Mouse (Mus musculus): ENCODE results near the gene Ankfy1. TPM values are rescaled to one million over a fixed set of nuclear protein-coding genes. Genes with fewer than 3 reads are reported as not detected.

Ankfy1 gene
- polyA plus RNA-seq, 1 experiment from 2014 or later = 26.9 TPM

DNA sequence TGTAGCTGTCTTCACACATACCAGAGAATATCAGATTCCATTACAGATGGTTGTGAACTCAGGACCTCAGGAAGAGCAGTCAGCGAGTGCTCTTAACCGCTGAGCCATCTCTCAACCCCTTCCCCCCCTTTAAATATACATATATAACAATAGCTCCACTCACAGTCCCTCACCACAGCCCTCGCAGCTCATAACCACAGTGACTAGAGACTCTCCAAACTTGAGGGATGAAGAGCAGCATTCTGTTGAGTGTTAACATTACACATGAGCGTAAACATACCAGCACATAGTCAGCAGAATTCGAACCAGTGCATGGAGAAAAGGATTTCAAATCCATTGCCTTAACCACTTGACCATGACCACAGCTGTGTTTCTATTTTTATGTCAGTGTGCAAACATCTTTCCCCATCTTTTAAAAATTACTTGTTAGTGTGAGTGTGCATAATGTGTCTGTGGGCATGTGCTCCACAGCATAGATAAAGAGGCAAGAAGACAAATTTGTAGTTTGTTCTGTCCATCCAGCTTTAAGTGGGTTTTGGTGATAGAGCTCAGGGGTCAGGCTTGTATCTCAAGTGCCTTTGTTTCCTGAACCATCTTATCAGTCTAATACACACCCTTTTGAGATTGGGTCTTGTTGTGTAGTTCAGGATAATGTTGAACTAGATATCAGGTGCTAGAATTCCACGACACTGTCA is 18.4 kb upstream of the Ankfy1 start:
- ATAC-seq (ENCODE audit: insufficient number of reproducible peaks, low FRiP score, low TSS enrichment, low read depth) = no peak
- no peaks in the 10 kb centered on the region for H3K9me3 ChIP-seq (ENCODE audit: control insufficient read depth, low read length)

GRCm38 (mm10) chr11:72672438-72672837 is 17.4 kb upstream of the Ankfy1 start:
- Histone ChIP-seq H3K27me3 (ENCODE audit: control insufficient read depth, insufficient read depth, low read length) (no peaks in the 10 kb centered on the region), H3K36me3 (ENCODE audit: control insufficient read depth, insufficient read depth, low read length) (no peaks in the 10 kb centered on the region; the same call in 1 of the 2 replicates), H3K4me3 (ENCODE audit: low read depth, low read length) (no peak overlapping the region), H3K4me1 (ENCODE audit: control insufficient read depth, insufficient read depth, low read length) (no peaks in the 10 kb centered on the region), H3K4me2 (ENCODE audit: low read depth, severe bottlenecking) (no peak overlapping the region), H3K9ac (ENCODE audit: low read length) (no peak overlapping the region), H3K9me3 (ENCODE audit: control insufficient read depth, low read length) (no peaks in the 10 kb centered on the region), H3K27ac (replicated peaks; ENCODE audit: low read depth, low read length) (no peak overlapping the region)
- 93% methylated on average over 1 of the region's 1 CpGs for WGBS
- DNase-seq (ENCODE audit: low spot score) = no peak
- ATAC-seq (ENCODE audit: insufficient number of reproducible peaks, low FRiP score, low TSS enrichment, low read depth) = no peak

More for the DNA sequence above, 18.4 kb upstream of the Ankfy1 start:
- no peak overlapping the region for H3K27ac ChIP-seq (replicated peaks; ENCODE audit: low read depth, low read length)
- H3K27me3 ChIP-seq (ENCODE audit: control insufficient read depth, insufficient read depth, low read length) = no peaks in the 10 kb centered on the region
- 90% methylated on average over 6 of the region's 6 CpGs for WGBS
- no peak for DNase-seq (ENCODE audit: low spot score)
- H3K4me2 ChIP-seq (ENCODE audit: low read depth, severe bottlenecking) = no peak overlapping the region
- no peak overlapping the region for H3K4me3 ChIP-seq (ENCODE audit: low read depth, low read length)
- H3K9ac ChIP-seq (ENCODE audit: low read length) = no peak overlapping the region
- H3K4me1 ChIP-seq (ENCODE audit: control insufficient read depth, insufficient read depth, low read length) = no peaks in the 10 kb centered on the region
- H3K36me3 ChIP-seq (ENCODE audit: control insufficient read depth, insufficient read depth, low read length) = no peaks in the 10 kb centered on the region; the same call in 1 of the 2 replicates

DNA sequence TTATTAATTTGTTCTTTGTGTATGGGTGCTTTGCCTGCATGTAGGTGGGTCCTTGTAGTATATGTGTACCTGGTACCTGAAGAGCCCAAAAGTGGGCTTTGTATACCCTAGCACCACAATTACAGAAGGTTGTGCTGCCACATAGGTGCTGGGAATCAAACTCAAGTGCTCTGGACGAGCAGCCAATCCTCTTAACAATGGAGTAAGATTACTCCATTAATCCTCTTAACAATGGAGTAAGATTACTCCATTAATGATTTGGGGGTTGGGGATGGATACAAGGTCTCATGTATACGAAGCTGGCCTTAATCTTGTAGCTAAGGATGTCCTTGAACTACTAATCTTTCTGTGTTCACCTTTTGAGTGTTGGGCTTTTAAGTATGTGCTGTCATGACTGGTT is 14.5 kb upstream of the Ankfy1 start:
- WGBS = 73% methylated on average over 2 of the region's 2 CpGs
- Histone ChIP-seq H3K27me3 (ENCODE audit: control insufficient read depth, insufficient read depth, low read length) (no peaks in the 10 kb centered on the region), H3K9ac (ENCODE audit: low read length) (no peak overlapping the region), H3K27ac (replicated peaks; ENCODE audit: low read depth, low read length) (no peak overlapping the region), H3K4me2 (ENCODE audit: low read depth, severe bottlenecking) (no peak overlapping the region), H3K36me3 (ENCODE audit: control insufficient read depth, insufficient read depth, low read length) (no peaks in the 10 kb centered on the region; the same call in 1 of the 2 replicates), H3K4me1 (ENCODE audit: control insufficient read depth, insufficient read depth, low read length) (no peaks in the 10 kb centered on the region), H3K9me3 (ENCODE audit: control insufficient read depth, low read length) (no peaks in the 10 kb centered on the region), H3K4me3 (ENCODE audit: low read depth, low read length) (no peak overlapping the region)
- ATAC-seq (ENCODE audit: insufficient number of reproducible peaks, low FRiP score, low TSS enrichment, low read depth) (no peak), DNase-seq (ENCODE audit: low spot score) (no peak)

DNA sequence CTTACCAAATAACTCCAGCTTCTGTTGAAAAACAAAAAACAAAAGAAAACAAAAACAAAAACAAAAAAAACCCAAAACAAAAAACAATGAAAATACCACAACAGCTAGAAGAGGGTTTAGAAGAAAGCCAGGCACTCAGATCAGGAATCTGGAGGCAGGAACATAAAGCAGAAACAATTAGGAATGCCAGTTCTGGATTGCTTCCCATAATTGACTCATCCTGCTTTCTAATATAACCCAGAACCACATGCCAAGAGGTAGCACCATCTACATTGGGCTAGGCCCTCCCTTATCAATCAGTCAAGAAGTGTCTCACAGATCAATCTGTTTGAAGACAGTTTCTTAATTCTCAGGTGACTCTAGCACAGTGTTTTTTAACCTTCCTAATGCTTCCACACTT is 9.1 kb upstream of the Ankfy1 start:
- no peaks in the 10 kb centered on the region for H3K36me3 ChIP-seq (ENCODE audit: control insufficient read depth, insufficient read depth, low read length)
- no peak overlapping the region for H3K4me2 ChIP-seq (ENCODE audit: low read depth, severe bottlenecking)
- ATAC-seq (ENCODE audit: insufficient number of reproducible peaks, low FRiP score, low TSS enrichment, low read depth) (no peak), DNase-seq (ENCODE audit: low spot score) (no peak)
- no peak overlapping the region for H3K9ac ChIP-seq (ENCODE audit: low read length)
- no peak overlapping the region for H3K4me3 ChIP-seq (ENCODE audit: low read depth, low read length)
- H3K27ac ChIP-seq (replicated peaks; ENCODE audit: low read depth, low read length) = no peak overlapping the region
- no peaks in the 10 kb centered on the region for H3K4me1 ChIP-seq (ENCODE audit: control insufficient read depth, insufficient read depth, low read length)
- no peaks in the 10 kb centered on the region for H3K9me3 ChIP-seq (ENCODE audit: control insufficient read depth, low read length)
- H3K27me3 ChIP-seq (ENCODE audit: control insufficient read depth, insufficient read depth, low read length) = no peaks in the 10 kb centered on the region

DNA sequence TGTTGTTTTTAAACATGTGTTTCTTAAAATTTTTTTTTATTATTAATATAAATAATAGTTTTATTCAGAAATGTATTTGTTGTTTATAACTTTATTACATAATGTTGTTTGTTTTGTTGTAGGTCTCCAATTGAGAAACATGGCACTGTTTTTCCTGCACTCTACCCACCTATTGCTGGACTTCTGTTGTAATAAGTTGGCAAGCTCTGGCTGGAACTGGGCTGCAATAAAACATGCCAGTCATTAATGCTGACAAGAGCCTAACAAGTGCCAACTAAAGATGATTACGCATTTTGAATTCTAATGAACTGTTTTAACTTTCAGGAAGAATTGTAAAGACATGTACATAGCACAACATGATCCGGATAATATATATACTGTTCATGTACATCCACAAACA is 6.4 kb upstream of the Ankfy1 start:
- Histone ChIP-seq H3K4me3 (ENCODE audit: low read depth, low read length) (no peak overlapping the region), H3K4me1 (ENCODE audit: control insufficient read depth, insufficient read depth, low read length) (no peaks in the 10 kb centered on the region), H3K4me2 (ENCODE audit: low read depth, severe bottlenecking) (no peak overlapping the region), H3K27me3 (ENCODE audit: control insufficient read depth, insufficient read depth, low read length) (no peaks in the 10 kb centered on the region), H3K36me3 (ENCODE audit: control insufficient read depth, insufficient read depth, low read length) (no peaks in the 10 kb centered on the region), H3K9ac (ENCODE audit: low read length) (no peak overlapping the region), H3K27ac (replicated peaks; ENCODE audit: low read depth, low read length) (no peak overlapping the region), H3K9me3 (ENCODE audit: control insufficient read depth, low read length) (no peaks in the 10 kb centered on the region)
- 94% methylated on average over 2 of the region's 2 CpGs for WGBS
- DNase-seq (ENCODE audit: low spot score) (no peak), ATAC-seq (ENCODE audit: insufficient number of reproducible peaks, low FRiP score, low TSS enrichment, low read depth) (no peak)

DNA sequence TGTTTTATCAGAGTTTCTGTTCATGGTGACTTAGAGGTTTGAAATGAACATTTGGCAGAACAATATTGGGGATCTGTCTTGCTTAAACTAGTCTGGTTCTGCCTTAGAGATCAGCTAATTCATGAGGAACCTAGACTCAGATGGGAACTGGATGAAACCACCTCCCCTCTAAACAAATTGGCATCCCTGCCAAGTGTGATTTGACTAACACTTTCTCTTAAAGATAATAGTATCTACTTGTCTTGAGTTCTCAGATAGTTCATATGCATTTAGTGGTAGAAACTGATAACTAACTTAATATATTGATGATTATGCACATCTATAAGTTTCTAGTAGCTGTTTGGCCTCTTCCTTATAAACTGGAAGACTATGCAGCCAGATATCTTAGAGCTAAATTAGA is 3.1 kb upstream of the Ankfy1 start:
- DNase-seq (ENCODE audit: low spot score) = no peak
- H3K4me1 ChIP-seq (ENCODE audit: control insufficient read depth, insufficient read depth, low read length) = peaks cover 6% of the 10 kb centered on the region; the same call in 1 of the 2 replicates

DNA sequence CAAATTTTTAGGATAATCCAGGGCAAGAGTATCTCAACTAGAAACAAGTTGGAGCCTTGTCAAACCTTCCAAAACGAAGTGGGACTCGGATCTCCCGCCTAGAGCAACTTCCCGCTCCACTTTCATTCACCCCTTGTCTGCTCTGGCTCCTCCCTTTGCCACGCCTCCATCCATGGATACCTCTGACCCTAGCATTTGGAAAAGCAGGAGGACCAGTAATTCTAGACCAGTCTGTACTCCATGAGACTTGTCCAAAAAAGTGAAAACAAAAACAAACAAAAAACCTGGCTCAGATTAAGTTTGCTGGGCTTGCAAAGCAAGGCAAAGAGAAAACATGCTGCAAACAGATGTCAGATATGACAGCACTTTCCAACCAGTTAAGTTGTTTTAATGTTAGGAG is 1.6 kb upstream of the Ankfy1 start:
- Histone ChIP-seq H3K36me3 (ENCODE audit: control insufficient read depth, insufficient read depth, low read length) (no peaks in the 10 kb centered on the region), H3K9ac (ENCODE audit: low read length) (no peak overlapping the region), H3K9me3 (ENCODE audit: control insufficient read depth, low read length) (no peaks in the 10 kb centered on the region), H3K27me3 (ENCODE audit: control insufficient read depth, insufficient read depth, low read length) (no peaks in the 10 kb centered on the region), H3K27ac (replicated peaks; ENCODE audit: low read depth, low read length) (no peak overlapping the region), H3K4me1 (ENCODE audit: control insufficient read depth, insufficient read depth, low read length) (peaks cover 6% of the 10 kb centered on the region; the same call in 1 of the 2 replicates), H3K4me2 (ENCODE audit: low read depth, severe bottlenecking) (no peak overlapping the region), H3K4me3 (ENCODE audit: low read depth, low read length) (no peak overlapping the region)
- WGBS = 11% methylated on average over 5 of the region's 5 CpGs
- no peak for ATAC-seq (ENCODE audit: insufficient number of reproducible peaks, low FRiP score, low TSS enrichment, low read depth)
- peak; percentile 23 for DNase-seq (ENCODE audit: low spot score)

More for the DNA sequence above, 3.1 kb upstream of the Ankfy1 start:
- Histone ChIP-seq H3K27me3 (ENCODE audit: control insufficient read depth, insufficient read depth, low read length) (no peaks in the 10 kb centered on the region), H3K27ac (replicated peaks; ENCODE audit: low read depth, low read length) (no peak overlapping the region), H3K4me2 (ENCODE audit: low read depth, severe bottlenecking) (no peak overlapping the region), H3K36me3 (ENCODE audit: control insufficient read depth, insufficient read depth, low read length) (no peaks in the 10 kb centered on the region), H3K9ac (ENCODE audit: low read length) (no peak overlapping the region), H3K9me3 (ENCODE audit: control insufficient read depth, low read length) (no peaks in the 10 kb centered on the region), H3K4me3 (ENCODE audit: low read depth, low read length) (no peak overlapping the region)
- ATAC-seq (ENCODE audit: insufficient number of reproducible peaks, low FRiP score, low TSS enrichment, low read depth) = no peak

DNA sequence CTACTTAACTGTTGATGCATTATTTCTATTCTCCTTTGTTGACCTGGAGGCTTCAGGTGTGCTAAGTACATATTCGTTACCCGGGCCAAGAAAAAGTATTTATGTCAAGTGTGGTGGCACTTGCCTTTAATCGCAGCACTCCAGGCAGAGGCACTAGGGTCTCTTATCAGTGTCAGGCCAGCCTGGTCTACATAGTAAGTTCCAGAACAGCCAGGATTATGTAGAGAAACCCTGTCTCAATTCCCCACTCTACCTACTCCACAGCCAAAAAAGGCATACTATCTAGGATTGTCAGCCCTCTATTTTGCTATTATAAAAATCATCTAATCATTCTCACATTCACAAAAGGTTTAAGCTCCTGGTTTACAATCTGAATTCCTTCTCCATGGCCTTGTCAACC is 691 bp upstream of the Ankfy1 start:
- Histone ChIP-seq H3K4me1 (ENCODE audit: control insufficient read depth, insufficient read depth, low read length) (peaks cover 6% of the 10 kb centered on the region; the same call in 1 of the 2 replicates), H3K27me3 (ENCODE audit: control insufficient read depth, insufficient read depth, low read length) (no peaks in the 10 kb centered on the region), H3K36me3 (ENCODE audit: control insufficient read depth, insufficient read depth, low read length) (no peaks in the 10 kb centered on the region), H3K4me3 (ENCODE audit: low read depth, low read length) (peak overlapping the region; percentile 82), H3K9me3 (ENCODE audit: control insufficient read depth, low read length) (no peaks in the 10 kb centered on the region), H3K27ac (replicated peaks; ENCODE audit: low read depth, low read length) (no peak overlapping the region; the same call in 1 of the 2 replicates), H3K9ac (ENCODE audit: low read length) (peak overlapping the region; percentile 87; the same call in 1 of the 2 replicates), H3K4me2 (ENCODE audit: low read depth, severe bottlenecking) (peak overlapping the region; percentile 71)
- WGBS = 78% methylated on average over 3 of the region's 3 CpGs
- ATAC-seq (ENCODE audit: insufficient number of reproducible peaks, low FRiP score, low TSS enrichment, low read depth) (no peak), DNase-seq (ENCODE audit: low spot score) (peak; percentile 24)

- Histone ChIP-seq H3K27me3 (ENCODE audit: control insufficient read depth, insufficient read depth, low read length) (no peaks in the 10 kb centered on the region), H3K4me2 (ENCODE audit: low read depth, severe bottlenecking) (no peak overlapping the region), H3K4me3 (ENCODE audit: low read depth, low read length) (no peak overlapping the region), H3K27ac (replicated peaks; ENCODE audit: low read depth, low read length) (no peak overlapping the region), H3K9ac (ENCODE audit: low read length) (no peak overlapping the region), H3K9me3 (ENCODE audit: control insufficient read depth, low read length) (no peaks in the 10 kb centered on the region), H3K36me3 (ENCODE audit: control insufficient read depth, insufficient read depth, low read length) (no peaks in the 10 kb centered on the region), H3K4me1 (ENCODE audit: control insufficient read depth, insufficient read depth, low read length) (peaks cover 6% of the 10 kb centered on the region; the same call in 1 of the 2 replicates)
- ATAC-seq (ENCODE audit: insufficient number of reproducible peaks, low FRiP score, low TSS enrichment, low read depth) = no peak
- WGBS = 90% methylated on average over 4 of the region's 4 CpGs
- DNase-seq (ENCODE audit: low spot score) = no peak
Observed at GRCm38 (mm10) chr11:72692353-72692752, 2.5 kb downstream of the Ankfy1 start.
